Mouse (Mus musculus): ENCODE results near the gene Psmd14.

The Psmd14 gene

GRCm38 (mm10) chr2:61811507-61812421 lies 100.3 kb downstream of the Psmd14 start:
- in situ Hi-C loops (cut with MboI, MseI) = loop anchor here (25.0 kb wide), 1 partner anchor 651 kb away; no protein-coding TSS in a partner anchor

GRCm38 (mm10) chr2:61812536-61812935 lies 101.0 kb downstream of the Psmd14 start:
- in situ Hi-C loops (cut with MboI, MseI) = loop anchor here (25.0 kb wide), 1 partner anchor 650 kb away; no protein-coding TSS in a partner anchor

- in situ Hi-C loops (cut with MboI, MseI) = loop anchor here (25.0 kb wide), 1 partner anchor 649 kb away; no protein-coding TSS in a partner anchor
These were observed 101.6 kb downstream of the Psmd14 start for GRCm38 (mm10) chr2:61813106-61813505.

GRCm38 (mm10) chr2:61813521-61813920 lies 102.0 kb downstream of the Psmd14 start:
- in situ Hi-C loops (cut with MboI, MseI) = loop anchor here (25.0 kb wide), 1 partner anchor 649 kb away; no protein-coding TSS in a partner anchor

GRCm38 (mm10) chr2:61814548-61815473 lies 103.3 kb downstream of the Psmd14 start:
- in situ Hi-C loops (cut with MboI, MseI) = loop anchor here (25.0 kb wide), 1 partner anchor 647 kb away; no protein-coding TSS in a partner anchor

- in situ Hi-C loops (cut with MboI, MseI) = loop anchor here (25.0 kb wide), 1 partner anchor 647 kb away; no protein-coding TSS in a partner anchor
These were observed 104.3 kb downstream of the Psmd14 start for GRCm38 (mm10) chr2:61815583-61816313.

- in situ Hi-C loops (cut with MboI, MseI) = loop anchor here (25.0 kb wide), 1 partner anchor 644 kb away; no protein-coding TSS in a partner anchor
These were observed 106.7 kb downstream of the Psmd14 start for GRCm38 (mm10) chr2:61818197-61818596.

- in situ Hi-C loops (cut with MboI, MseI) = loop anchor here (25.0 kb wide), 1 partner anchor 642 kb away; no protein-coding TSS in a partner anchor
These were observed 108.7 kb downstream of the Psmd14 start for GRCm38 (mm10) chr2:61820203-61820602.

- in situ Hi-C loops (cut with MboI, MseI) = loop anchor here (25.0 kb wide), 1 partner anchor 639 kb away; no protein-coding TSS in a partner anchor
These were observed 112.1 kb downstream of the Psmd14 start for GRCm38 (mm10) chr2:61823426-61824140.

DNA sequence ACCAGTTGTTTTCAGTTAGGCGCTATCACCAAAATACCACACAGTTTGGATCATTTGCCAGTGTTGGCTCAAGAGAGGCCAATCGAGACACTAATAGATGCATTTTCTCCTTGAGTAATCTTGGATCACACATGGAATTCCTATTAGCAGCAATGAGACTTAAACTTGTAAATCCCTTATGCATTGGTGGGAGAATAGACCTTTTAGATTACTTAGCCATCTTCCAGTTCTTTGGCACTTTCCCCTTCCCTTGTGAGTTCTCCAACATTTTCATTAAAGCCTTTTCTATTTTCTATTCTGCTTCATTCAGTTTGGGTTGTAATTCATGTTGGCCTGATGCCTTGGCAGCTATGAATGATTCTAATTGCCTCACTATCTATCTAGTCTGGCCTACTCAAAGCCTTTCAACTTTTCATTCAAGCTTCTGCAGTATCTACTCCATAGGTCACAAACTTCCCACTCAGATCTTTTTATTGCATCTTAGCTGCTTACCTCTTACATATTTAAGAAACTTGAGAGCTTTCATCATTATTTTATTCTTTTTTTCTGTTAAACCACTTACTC lies 125.8 kb downstream of the Psmd14 start:
- in situ Hi-C loops (cut with MboI, MseI) = no loop called here

All from T-helper 1 cell (primary cell).